Mouse (Mus musculus) heart, embryonic 10.5 days (tissue): ENCODE measurements around the gene Lrrc28. TPM values are rescaled to one million over a fixed set of nuclear protein-coding genes. Genes with fewer than 3 reads are reported as not detected.
A peak's percentile ranks its signal among the peaks of the same experiment; 100 is the strongest.
"Not testable (repeated sequence)": the region's sequence is repeated elsewhere in the genome, so short reads cannot be mapped to it uniquely, and the experiment has no call there.

Experiments used
- DNase-seq: peaks from one replicate; pipeline ENCODE4 v3.0.0-alpha.2; 2017; ENCODE audit warnings: low spot score
- H3K27ac ChIP-seq: fragments of 300-500 bp; sonication (generic); 2 replicates; pipeline ENCODE4 v1.5.1; 2016; ENCODE audit warnings: mild to moderate bottlenecking
- H3K27me3 ChIP-seq: fragments of 300-500 bp; sonication (generic); 2 replicates; pipeline ENCODE4 v1.6.1; 2016; ENCODE audit warnings: mild to moderate bottlenecking; ENCODE audit not compliant: poor library complexity, insufficient read depth, severe bottlenecking
- H3K36me3 ChIP-seq: fragments of 300-500 bp; sonication (generic); 2 replicates; pipeline ENCODE4 v1.6.1; 2016; ENCODE audit warnings: mild to moderate bottlenecking, moderate library complexity
- H3K4me1 ChIP-seq: fragments of 300-500 bp; sonication (generic); 2 replicates; pipeline ENCODE4 v1.6.1; 2016; ENCODE audit warnings: mild to moderate bottlenecking
- H3K4me3 ChIP-seq: fragments of 300-500 bp; sonication (generic); 2 replicates; pipeline ENCODE4 v1.5.1; 2016; ENCODE audit warnings: mild to moderate bottlenecking, moderate library complexity
- H3K9me3 ChIP-seq: fragments of 300-500 bp; sonication (generic); 2 replicates; pipeline ENCODE4 v1.6.1; 2016; ENCODE audit warnings: mild to moderate bottlenecking, moderate library complexity
- WGBS: fragments of 180-500 bp; shearing (Covaris S2); methylation state at CpG from one replicate; pipeline ENCODE4 v1.1.7; 2016; 5-methylcytosine and 5-hydroxymethylcytosine counted together
- polyA plus RNA-seq: library from polyadenylated mRNA; unstranded; fragments of >200 nt; fragmentation: Nextera tagmentation; extraction: Ambion mirVana; gene quantifications from 2 replicates; pipeline ENCODE4 v1.2.1, GENCODE M21; 2016

Gene Lrrc28
- polyA plus RNA-seq, 1 experiment from 2014 or later = 12.8 TPM

DNA sequence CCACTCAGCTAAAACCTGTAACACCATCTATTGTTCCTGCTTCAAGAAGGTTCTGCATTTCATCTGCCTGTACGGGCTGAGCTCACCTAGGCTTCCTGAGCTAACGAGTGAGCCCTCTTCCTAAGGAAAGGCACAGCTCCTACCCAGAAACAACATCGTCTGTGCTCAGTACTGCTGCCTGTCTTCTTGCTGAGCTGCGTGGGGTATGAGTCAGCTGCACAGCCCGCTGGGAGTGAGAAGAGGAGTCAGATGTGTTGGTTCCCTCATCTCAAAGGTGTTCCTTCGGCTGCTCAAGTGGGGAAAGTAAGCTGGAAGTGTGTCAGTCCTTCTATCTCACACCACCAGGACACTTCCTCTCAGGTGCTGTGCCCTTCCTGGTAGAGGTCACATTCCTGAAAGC lies 101.4 kb downstream of the Lrrc28 start:
- DNase-seq = no peak
- no peak overlapping the region for H3K27ac ChIP-seq
- H3K36me3 ChIP-seq = no peaks in the 10 kb centered on the region
- WGBS = 75% methylated on average over 6 of the region's 6 CpGs
- no peaks in the 10 kb centered on the region for H3K27me3 ChIP-seq
- no peaks in the 10 kb centered on the region; the same call in 1 of the 2 replicates for H3K4me1 ChIP-seq
- no peaks in the 10 kb centered on the region for H3K9me3 ChIP-seq
- no peak overlapping the region for H3K4me3 ChIP-seq

DNA sequence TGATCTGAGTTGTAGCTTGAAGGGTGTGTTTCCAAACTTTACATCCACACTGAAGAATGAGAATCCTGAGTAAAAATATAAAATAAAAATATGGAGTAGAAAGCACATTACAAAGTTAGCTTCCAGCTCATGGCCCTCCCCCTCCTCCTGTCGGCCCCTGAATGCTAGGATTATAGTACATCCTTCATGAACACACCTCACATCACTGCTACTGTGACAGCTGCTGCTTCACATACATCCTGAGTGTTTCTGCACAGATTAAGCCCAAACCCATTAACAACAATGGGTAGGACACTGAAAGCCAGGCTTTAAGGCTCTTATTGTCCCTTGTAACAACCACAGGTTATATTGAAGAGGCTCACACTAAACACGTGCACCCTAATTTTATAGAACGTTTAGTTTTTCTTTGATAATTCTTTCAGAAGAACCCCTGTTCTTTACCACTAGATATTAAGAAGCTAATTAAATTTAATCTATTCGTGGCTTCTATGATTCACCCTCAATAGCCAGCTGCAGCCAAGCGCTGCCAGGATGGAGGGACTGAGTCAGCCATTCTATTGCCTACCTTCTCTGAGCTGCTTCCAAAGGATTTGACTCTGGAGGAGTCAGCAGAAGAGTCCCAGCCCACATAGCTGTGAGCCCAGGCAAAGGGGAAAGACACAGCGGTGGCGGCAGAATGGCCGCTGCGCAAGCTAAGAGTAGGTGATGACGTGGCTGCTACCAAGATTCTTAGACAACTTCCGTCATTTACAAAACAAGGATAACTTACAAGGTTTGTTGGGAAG lies 108.3 kb downstream of the Lrrc28 start:
- Histone ChIP-seq H3K4me1 (peaks cover 12% of the 10 kb centered on the region), H3K27ac (no peak overlapping the region), H3K36me3 (no peaks in the 10 kb centered on the region), H3K4me3 (no peak overlapping the region), H3K27me3 (no peaks in the 10 kb centered on the region), H3K9me3 (no peaks in the 10 kb centered on the region)
- DNase-seq = no peak
- WGBS = 85% methylated on average over 11 of the region's 11 CpGs

DNA sequence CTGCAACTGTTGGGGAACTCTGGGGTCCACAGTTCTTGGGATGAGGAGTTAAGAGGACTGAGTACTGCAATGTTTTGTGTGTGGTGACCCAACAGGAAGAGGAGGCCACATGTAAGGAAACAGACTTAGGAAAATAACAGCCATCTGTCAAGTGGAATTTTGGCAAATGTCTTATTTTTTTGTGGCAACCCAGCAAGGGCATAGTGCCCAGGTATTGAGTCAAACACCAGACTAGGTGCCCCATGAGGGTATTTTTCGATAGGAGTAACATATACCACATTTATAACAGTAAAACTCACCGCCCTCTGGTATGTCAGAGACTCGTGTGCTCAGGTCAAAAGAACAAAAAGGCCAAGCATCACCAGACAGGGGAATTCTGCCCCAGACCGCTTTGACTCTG lies 109.1 kb downstream of the Lrrc28 start:
- DNase-seq = no peak

DNA sequence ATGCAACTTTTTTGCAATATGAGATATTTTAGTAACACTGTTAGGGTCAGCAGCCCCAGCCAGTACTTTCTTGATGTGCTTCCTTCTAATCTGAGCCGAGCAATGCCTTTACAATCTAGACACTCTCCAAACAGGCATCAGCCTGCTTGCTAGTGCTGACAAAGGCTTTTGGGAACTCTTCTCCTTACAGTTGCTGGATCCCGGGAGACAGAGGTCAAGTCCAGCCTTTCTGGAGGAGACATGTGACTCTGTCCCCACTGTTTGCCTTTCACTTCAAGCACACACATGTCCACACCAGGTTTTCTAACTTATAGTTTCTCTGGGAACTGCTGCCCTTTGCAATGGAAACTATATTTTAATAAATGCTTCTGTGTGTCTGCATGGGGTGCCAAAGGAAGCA lies 114.1 kb downstream of the Lrrc28 start:
- no peak overlapping the region for H3K27ac ChIP-seq
- no peaks in the 10 kb centered on the region for H3K27me3 ChIP-seq
- no peaks in the 10 kb centered on the region for H3K36me3 ChIP-seq
- peaks cover 49% of the 10 kb centered on the region for H3K4me1 ChIP-seq
- H3K4me3 ChIP-seq = no peak overlapping the region
- DNase-seq = no peak
- H3K9me3 ChIP-seq = no peaks in the 10 kb centered on the region
- 22% methylated on average over 2 of the region's 2 CpGs for WGBS

More for the DNA sequence above, 109.1 kb downstream of the Lrrc28 start:
- Histone ChIP-seq H3K4me3 (no peak overlapping the region), H3K4me1 (peaks cover 20% of the 10 kb centered on the region), H3K27ac (no peak overlapping the region), H3K27me3 (no peaks in the 10 kb centered on the region), H3K9me3 (no peaks in the 10 kb centered on the region), H3K36me3 (no peaks in the 10 kb centered on the region)
- 76% methylated on average over 4 of the region's 4 CpGs for WGBS

DNA sequence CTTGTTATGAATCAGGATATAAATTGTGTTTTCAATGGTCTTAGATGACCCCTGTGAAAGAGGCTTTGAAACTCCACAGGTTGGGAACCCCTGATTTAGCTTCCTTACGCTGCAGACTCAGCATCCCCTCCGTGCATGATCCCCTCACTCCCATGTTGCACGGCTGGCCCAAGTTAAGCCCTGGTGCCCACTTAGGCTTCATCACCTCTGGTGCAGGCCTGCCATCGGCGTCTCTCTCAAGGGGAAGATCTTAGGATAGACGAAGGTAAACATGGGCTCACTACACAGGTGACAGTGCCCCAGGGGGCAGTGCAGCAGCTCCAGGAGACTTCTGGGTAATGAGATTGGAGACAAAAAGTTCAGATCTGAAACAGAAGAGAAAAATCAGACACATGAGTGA lies 115.7 kb downstream of the Lrrc28 start:
- Histone ChIP-seq H3K9me3 (no peaks in the 10 kb centered on the region), H3K27ac (no peak overlapping the region), H3K4me3 (no peak overlapping the region), H3K4me1 (peaks cover 50% of the 10 kb centered on the region), H3K36me3 (no peaks in the 10 kb centered on the region), H3K27me3 (no peaks in the 10 kb centered on the region)
- 73% methylated on average over 6 of the region's 6 CpGs for WGBS
- DNase-seq = no peak

DNA sequence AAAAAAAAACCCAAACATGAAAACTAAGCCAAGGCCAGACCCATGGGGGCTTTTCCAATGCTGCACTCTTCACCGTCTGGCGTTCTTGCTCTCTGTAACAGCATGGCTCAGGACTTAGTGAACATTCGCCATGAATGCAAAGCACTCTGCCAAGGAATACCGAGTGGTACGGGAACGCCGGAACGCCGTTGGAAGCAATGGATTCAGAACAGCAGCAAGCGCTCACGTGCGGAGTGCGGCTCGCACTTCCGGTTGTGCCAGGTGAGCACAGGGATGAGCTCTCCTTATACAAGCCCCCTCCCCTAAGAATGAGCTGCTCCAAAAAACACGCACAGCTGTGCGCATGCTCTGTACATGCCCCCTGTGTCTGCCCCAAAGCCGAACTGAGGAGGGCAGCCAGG lies 116.2 kb downstream of the Lrrc28 start:
- Histone ChIP-seq H3K27ac (no peak overlapping the region), H3K36me3 (no peaks in the 10 kb centered on the region), H3K4me3 (no peak overlapping the region), H3K9me3 (no peaks in the 10 kb centered on the region), H3K27me3 (no peaks in the 10 kb centered on the region), H3K4me1 (peaks cover 49% of the 10 kb centered on the region)
- WGBS = 93% methylated on average over 18 of the region's 18 CpGs
- DNase-seq = no peak

DNA sequence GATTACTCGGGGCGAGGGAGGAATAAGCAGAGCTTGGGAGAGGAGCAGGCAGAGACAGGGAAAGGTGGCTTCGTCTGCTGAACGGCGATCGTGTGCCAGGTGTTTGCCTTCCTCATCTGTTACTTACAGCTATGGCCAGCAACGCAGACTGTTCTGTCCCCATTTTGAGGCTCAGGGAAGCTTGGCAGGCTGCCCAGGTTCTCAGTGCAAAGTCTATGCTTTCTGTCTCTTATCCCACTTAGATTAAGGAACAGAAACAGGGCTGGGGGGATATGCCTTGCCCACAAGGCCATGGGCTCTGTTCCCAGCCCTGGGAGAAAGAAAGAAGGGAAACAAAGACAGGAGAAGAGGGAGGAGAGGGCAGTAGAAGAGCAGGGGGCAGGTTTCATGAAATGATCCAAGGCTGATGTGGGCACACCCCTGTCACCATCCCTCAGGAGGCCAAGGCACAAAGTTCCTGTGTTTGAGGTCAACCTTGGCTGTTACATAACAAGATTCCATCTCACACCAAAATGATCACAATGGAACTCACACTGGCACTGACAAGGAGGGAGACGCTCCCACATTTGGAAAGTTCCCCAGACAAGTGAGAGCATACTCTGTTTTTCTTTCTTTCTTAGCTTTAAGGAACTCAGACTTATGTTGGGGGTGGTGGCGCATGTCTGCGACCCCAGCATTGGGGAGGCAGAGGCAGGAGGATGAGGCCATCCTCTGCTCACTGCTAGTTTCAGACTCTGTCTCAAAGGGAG lies 116.8 kb downstream of the Lrrc28 start:
- Histone ChIP-seq H3K27ac (0 out of 2 replicates have a peak overlapping the region, but pooled peaks have one; percentile 31), H3K9me3 (no peaks in the 10 kb centered on the region), H3K4me3 (no peak overlapping the region), H3K27me3 (no peaks in the 10 kb centered on the region), H3K4me1 (peaks cover 44% of the 10 kb centered on the region), H3K36me3 (no peaks in the 10 kb centered on the region)
- no peak for DNase-seq
- WGBS = 80% methylated on average over 10 of the region's 10 CpGs

DNA sequence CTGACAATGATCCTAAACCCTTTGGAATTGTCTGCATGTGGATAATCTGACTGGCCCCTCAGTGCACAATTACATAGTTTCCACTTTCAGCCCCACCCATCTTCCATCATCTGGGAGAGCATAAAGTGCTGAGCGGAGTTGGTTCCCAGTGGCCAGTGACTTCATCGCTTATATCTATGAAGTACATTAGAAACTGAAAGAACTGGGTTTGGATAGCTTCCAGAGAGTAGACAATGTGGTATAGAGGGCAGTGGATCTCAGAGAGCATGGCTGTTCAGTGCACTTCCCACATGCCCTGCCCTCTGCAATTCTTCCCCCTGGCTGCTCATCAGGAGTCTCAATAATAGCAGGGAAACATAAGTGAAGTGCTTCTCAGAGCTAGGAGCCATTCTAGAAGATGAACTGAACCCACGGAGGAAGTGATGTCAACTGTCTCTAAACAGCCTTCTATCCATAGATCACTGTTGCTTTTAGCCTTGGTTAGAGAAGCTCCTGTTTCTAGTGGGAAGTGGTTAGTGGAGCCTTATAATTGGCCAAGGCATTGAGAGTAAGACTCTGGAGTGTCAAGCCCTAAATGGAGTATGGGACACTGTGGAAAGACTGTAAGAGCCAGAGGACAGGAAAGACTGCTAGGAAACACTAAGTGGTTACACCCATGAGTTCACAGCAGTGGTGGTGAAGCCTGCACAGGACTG lies 119.0 kb downstream of the Lrrc28 start:
- Histone ChIP-seq H3K36me3 (no peaks in the 10 kb centered on the region), H3K4me1 (peaks cover 31% of the 10 kb centered on the region), H3K27ac (no peak overlapping the region), H3K4me3 (no peak overlapping the region), H3K9me3 (no peaks in the 10 kb centered on the region), H3K27me3 (no peaks in the 10 kb centered on the region)
- no peak for DNase-seq
- 77% methylated on average over 3 of the region's 3 CpGs for WGBS

DNA sequence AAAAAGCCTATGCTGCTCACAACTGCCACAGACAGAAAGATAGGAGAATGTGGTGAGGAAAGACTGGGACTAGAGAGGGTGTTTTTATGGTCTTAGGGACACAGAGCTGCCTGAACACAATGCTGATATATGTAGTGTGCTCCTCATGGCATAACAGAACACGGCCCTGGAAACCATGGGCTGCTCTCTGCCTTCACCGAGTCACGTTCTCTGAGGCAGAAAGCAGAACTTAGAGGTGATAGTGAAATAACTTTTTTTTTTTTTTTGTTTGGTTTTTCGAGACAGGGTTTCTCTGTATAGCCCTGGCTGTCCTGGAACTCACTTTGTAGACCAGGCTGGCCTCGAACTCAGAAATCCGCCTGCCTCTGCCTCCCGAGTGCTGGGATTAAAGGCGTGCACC lies 121.0 kb downstream of the Lrrc28 start:
- peaks cover 17% of the 10 kb centered on the region for H3K4me1 ChIP-seq

DNA sequence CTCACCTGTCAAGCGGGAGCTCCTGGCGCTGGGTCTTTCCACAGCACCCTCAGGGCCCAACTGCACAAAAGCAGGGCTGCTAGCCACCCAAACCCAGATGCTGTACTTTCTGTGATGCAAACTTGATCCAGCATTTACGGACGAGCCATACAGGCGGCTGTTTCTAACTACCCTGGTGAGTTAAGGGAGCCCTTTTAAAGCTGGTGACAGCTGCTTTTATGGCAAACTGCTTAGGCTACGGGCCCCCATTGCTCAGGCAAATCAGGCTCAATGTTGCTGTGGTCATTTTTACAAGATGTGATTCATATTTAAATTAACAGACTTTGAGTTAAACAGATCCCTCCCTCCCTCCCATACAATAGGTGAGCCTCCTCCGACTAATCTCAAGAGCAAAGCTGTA lies 121.7 kb downstream of the Lrrc28 start:
- Histone ChIP-seq H3K9me3 (no peaks in the 10 kb centered on the region), H3K27me3 (no peaks in the 10 kb centered on the region), H3K36me3 (no peaks in the 10 kb centered on the region), H3K4me1 (peaks cover 11% of the 10 kb centered on the region), H3K4me3 (no peak overlapping the region), H3K27ac (no peak overlapping the region)
- WGBS = 84% methylated on average over 7 of the region's 7 CpGs
- no peak for DNase-seq

More for the DNA sequence above, 121.0 kb downstream of the Lrrc28 start:
- not testable (repeated sequence) for H3K27ac ChIP-seq, H3K4me3 ChIP-seq, DNase-seq, H3K27me3 ChIP-seq, H3K9me3 ChIP-seq, H3K36me3 ChIP-seq
- WGBS = 84% methylated on average over 8 of the region's 8 CpGs

DNA sequence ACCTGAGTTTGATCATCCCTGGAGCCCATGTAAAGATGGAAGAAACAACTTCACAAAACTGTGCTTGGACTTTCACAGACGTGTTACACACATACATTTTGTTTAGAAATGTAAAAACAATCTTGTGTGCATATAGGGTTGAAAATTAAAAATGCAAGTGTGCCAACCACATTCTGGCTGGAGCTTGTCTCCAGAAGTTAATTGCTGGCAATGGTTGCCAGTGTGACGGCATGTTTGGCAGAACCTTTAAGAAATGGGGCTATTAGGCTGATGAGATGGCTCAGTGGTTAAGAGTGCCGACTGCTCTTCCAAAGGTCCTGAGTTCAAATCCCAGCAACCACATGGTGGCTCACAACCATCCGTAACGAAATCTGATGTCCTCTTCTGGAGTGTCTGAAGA lies 123.3 kb downstream of the Lrrc28 start:
- not testable (repeated sequence) for H3K4me1 ChIP-seq, H3K27me3 ChIP-seq, DNase-seq, H3K9me3 ChIP-seq, H3K27ac ChIP-seq, H3K36me3 ChIP-seq, H3K4me3 ChIP-seq
- WGBS = 82% methylated on average over 5 of the region's 5 CpGs

DNA sequence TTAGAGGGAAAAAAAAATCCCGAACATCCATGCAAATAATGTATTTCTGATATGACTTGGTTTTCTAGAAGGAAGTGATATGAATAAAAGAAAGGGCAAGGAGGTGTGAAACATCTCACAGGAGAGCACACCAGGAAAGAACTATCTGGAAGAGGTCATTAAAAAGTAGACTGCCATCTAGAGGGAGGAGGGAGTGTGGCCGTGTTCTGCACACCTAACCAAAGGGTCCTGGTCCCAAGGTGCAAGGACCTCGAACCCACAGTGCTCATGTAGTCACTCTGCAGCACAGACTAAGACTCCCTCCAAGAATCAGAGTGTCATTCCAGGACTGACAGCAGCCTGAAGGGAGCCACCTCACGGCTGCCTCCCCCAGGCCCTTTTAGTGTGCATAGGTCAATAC lies 124.1 kb downstream of the Lrrc28 start:
- no peak for DNase-seq
- 69% methylated on average over 4 of the region's 4 CpGs for WGBS

DNA sequence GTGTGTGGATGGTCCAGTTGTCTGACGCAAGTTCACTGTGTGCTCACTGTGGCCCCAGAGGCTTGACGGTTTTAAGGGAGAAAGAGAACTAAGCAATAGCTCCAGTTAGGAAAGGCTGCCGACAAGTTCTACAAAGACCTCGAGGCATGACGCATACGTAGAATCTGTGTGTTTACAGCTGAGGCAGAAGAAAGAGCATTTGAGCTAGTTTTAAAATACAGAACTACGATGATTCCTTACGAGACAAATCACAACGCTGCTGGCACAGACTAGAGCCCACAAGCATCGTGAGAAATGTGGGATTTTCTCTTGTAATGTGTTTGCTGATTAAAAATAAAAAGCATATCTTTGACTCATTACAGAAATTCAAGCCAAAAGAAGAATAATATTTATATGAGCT lies 125.1 kb downstream of the Lrrc28 start:
- 89% methylated on average over 10 of the region's 10 CpGs for WGBS
- H3K36me3 ChIP-seq = no peaks in the 10 kb centered on the region
- DNase-seq = no peak
- no peaks in the 10 kb centered on the region for H3K27me3 ChIP-seq
- H3K9me3 ChIP-seq = no peaks in the 10 kb centered on the region
- no peak overlapping the region for H3K27ac ChIP-seq
- no peak overlapping the region for H3K4me3 ChIP-seq
- peaks cover 2% of the 10 kb centered on the region; the same call in 1 of the 2 replicates for H3K4me1 ChIP-seq

More for the DNA sequence above, 124.1 kb downstream of the Lrrc28 start:
- no peak overlapping the region for H3K4me3 ChIP-seq
- H3K4me1 ChIP-seq = peaks cover under 1% of the 10 kb centered on the region; the same call in 1 of the 2 replicates
- H3K9me3 ChIP-seq = no peaks in the 10 kb centered on the region
- H3K36me3 ChIP-seq = no peaks in the 10 kb centered on the region
- no peak overlapping the region for H3K27ac ChIP-seq
- no peaks in the 10 kb centered on the region for H3K27me3 ChIP-seq
